Mouse (Mus musculus) neural tube, embryonic 15.5 days (tissue): Measurements from ENCODE around the gene Lrrc27. TPM values are rescaled to one million over a fixed set of nuclear protein-coding genes. Genes with fewer than 3 reads are reported as not detected.

Experiments
- ATAC-seq: fragments of 200-750 bp; cut with Nextera tagmentation; 2 replicates; pipeline ENCODE4 v1.8.0; 2017; ENCODE audit warnings: mild to moderate bottlenecking, moderate TSS enrichment, moderate library complexity; ENCODE audit not compliant: low FRiP score
- H3K27ac ChIP-seq: fragments of 300-500 bp; sonication (generic); replicated peaks from 2 replicates; pipeline ENCODE4 v1.5.1; 2015; ENCODE audit warnings: mild to moderate bottlenecking, inconsistent platforms
- H3K27me3 ChIP-seq: fragments of 300-500 bp; sonication (generic); replicated peaks from 2 replicates; pipeline ENCODE4 v1.6.1; 2015; ENCODE audit warnings: inconsistent platforms
- H3K36me3 ChIP-seq: fragments of 300-500 bp; sonication (generic); 2 replicates; pipeline ENCODE4 v1.6.1; 2015; ENCODE audit warnings: inconsistent platforms
- H3K4me1 ChIP-seq: fragments of 300-500 bp; sonication (generic); 2 replicates; pipeline ENCODE4 v1.6.1; 2015; ENCODE audit warnings: inconsistent platforms
- H3K4me2 ChIP-seq: fragments of 300-500 bp; sonication (generic); 2 replicates; pipeline ENCODE4 v1.6.1; 2015; ENCODE audit warnings: inconsistent platforms, mild to moderate bottlenecking, moderate library complexity
- H3K4me3 ChIP-seq: fragments of 300-500 bp; sonication (generic); replicated peaks from 2 replicates; pipeline ENCODE4 v1.5.1; 2015; ENCODE audit warnings: mild to moderate bottlenecking, inconsistent platforms
- H3K9ac ChIP-seq: fragments of 300-500 bp; sonication (generic); replicated peaks from 2 replicates; pipeline ENCODE4 v1.6.1; 2015; ENCODE audit warnings: mild to moderate bottlenecking, inconsistent platforms
- H3K9me3 ChIP-seq: fragments of 300-500 bp; sonication (generic); replicated peaks from 2 replicates; pipeline ENCODE4 v1.6.1; 2016; ENCODE audit warnings: inconsistent platforms
- WGBS: fragments of 180-500 bp; shearing (Covaris S2); methylation state at CpG from one replicate; pipeline ENCODE4 v1.1.7; 2015; ENCODE audit warnings: mixed read lengths; 5-methylcytosine and 5-hydroxymethylcytosine counted together
- polyA plus RNA-seq: library from polyadenylated mRNA; unstranded; fragments of >200 nt; fragmentation: Nextera tagmentation; extraction: Ambion mirVana; gene quantifications from 2 replicates; pipeline ENCODE4 v1.2.1, GENCODE M21; 2015

Lrrc27 gene
- 4.4 and 5.1 TPM in 2 replicates for polyA plus RNA-seq

GRCm38 (mm10) chr7:139212754-139213745 lies at the start of gene Lrrc27, which contains the start of gene Stk32c:
Gene Lrrc27 (plus strand): TSS chr7:139212988.
Gene Stk32c (minus strand): TSS chr7:139213307.
- H3K36me3 ChIP-seq, result no peaks in the 10 kb centered on the region
- no peaks in the 10 kb centered on the region for H3K27me3 ChIP-seq
- H3K4me1 ChIP-seq, result peaks cover 16% of the 10 kb centered on the region
- peak within 1 kb of the TSS; percentile 62 for H3K4me3 ChIP-seq
- H3K27ac ChIP-seq, result peak within 1 kb of the TSS; percentile 94
- peak; percentile 98 for ATAC-seq
- no peaks in the 10 kb centered on the region for H3K9me3 ChIP-seq
- WGBS, result 2% methylated on average over 53 of the region's 53 CpGs
- H3K9ac ChIP-seq, result peak within 1 kb of the TSS; percentile 69
- peak within 1 kb of the TSS; percentile 67 for H3K4me2 ChIP-seq

- Histone ChIP-seq H3K4me2 (no peak overlapping the region), H3K4me3 (no peak overlapping the region), H3K9me3 (peaks cover 7% of the 10 kb centered on the region; the same call in 1 of the 2 replicates), H3K36me3 (no peaks in the 10 kb centered on the region), H3K27ac (no peak overlapping the region), H3K9ac (no peak overlapping the region), H3K27me3 (no peaks in the 10 kb centered on the region), H3K4me1 (peaks cover 2% of the 10 kb centered on the region)
- ATAC-seq, result no peak
- 78% methylated on average over 5 of the region's 5 CpGs for WGBS
These were observed 48.4 kb upstream of the Lrrc27 start for GRCm38 (mm10) chr7:139164410-139164809.

- no peak overlapping the region for H3K4me3 ChIP-seq
- no peak for ATAC-seq
- no peak overlapping the region for H3K9ac ChIP-seq
- H3K4me1 ChIP-seq, result no peaks in the 10 kb centered on the region
- 68% methylated on average over 4 of the region's 4 CpGs for WGBS
- no peaks in the 10 kb centered on the region for H3K36me3 ChIP-seq
- peaks cover 7% of the 10 kb centered on the region; the same call in 1 of the 2 replicates for H3K9me3 ChIP-seq
- no peak overlapping the region for H3K4me2 ChIP-seq
- no peak overlapping the region for H3K27ac ChIP-seq
- no peaks in the 10 kb centered on the region for H3K27me3 ChIP-seq
These were observed 43.6 kb upstream of the Lrrc27 start for GRCm38 (mm10) chr7:139169143-139169542.

GRCm38 (mm10) chr7:139179299-139179698 lies 33.5 kb upstream of the Lrrc27 start:
- no peak overlapping the region for H3K27ac ChIP-seq
- WGBS, result 87% methylated on average over 5 of the region's 5 CpGs
- no peak overlapping the region for H3K9ac ChIP-seq
- H3K27me3 ChIP-seq, result no peaks in the 10 kb centered on the region
- no peak overlapping the region for H3K4me2 ChIP-seq
- no peaks in the 10 kb centered on the region for H3K36me3 ChIP-seq
- no peak for ATAC-seq
- H3K4me3 ChIP-seq, result no peak overlapping the region
- H3K9me3 ChIP-seq, result no peaks in the 10 kb centered on the region
- H3K4me1 ChIP-seq, result no peaks in the 10 kb centered on the region

GRCm38 (mm10) chr7:139180058-139180457 lies 32.7 kb upstream of the Lrrc27 start:
- no peaks in the 10 kb centered on the region for H3K36me3 ChIP-seq
- no peaks in the 10 kb centered on the region for H3K4me1 ChIP-seq
- ATAC-seq, result no peak
- WGBS, result 90% methylated on average over 3 of the region's 3 CpGs
- H3K4me2 ChIP-seq, result no peak overlapping the region
- no peaks in the 10 kb centered on the region for H3K27me3 ChIP-seq
- no peak overlapping the region for H3K9ac ChIP-seq
- no peak overlapping the region for H3K27ac ChIP-seq
- no peaks in the 10 kb centered on the region for H3K9me3 ChIP-seq
- H3K4me3 ChIP-seq, result no peak overlapping the region

- no peak for ATAC-seq
- 89% methylated on average over 4 of the region's 4 CpGs for WGBS
These were observed 28.4 kb upstream of the Lrrc27 start for GRCm38 (mm10) chr7:139184396-139184795.

GRCm38 (mm10) chr7:139184846-139185245 lies 27.9 kb upstream of the Lrrc27 start:
- Histone ChIP-seq H3K9me3 (no peaks in the 10 kb centered on the region), H3K4me1 (peaks cover 23% of the 10 kb centered on the region), H3K9ac (no peak overlapping the region), H3K27ac (no peak overlapping the region), H3K4me3 (no peak overlapping the region), H3K36me3 (no peaks in the 10 kb centered on the region), H3K27me3 (peaks cover 11% of the 10 kb centered on the region), H3K4me2 (no peak overlapping the region)
- ATAC-seq, result no peak
- 87% methylated on average over 7 of the region's 7 CpGs for WGBS

More at GRCm38 (mm10) chr7:139184396-139184795, 28.4 kb upstream of the Lrrc27 start:
- Histone ChIP-seq H3K4me2 (no peak overlapping the region), H3K9me3 (no peaks in the 10 kb centered on the region), H3K4me3 (no peak overlapping the region), H3K9ac (no peak overlapping the region), H3K27me3 (peaks cover 11% of the 10 kb centered on the region), H3K4me1 (peaks cover 23% of the 10 kb centered on the region), H3K36me3 (no peaks in the 10 kb centered on the region), H3K27ac (no peak overlapping the region)

GRCm38 (mm10) chr7:139185971-139186370 lies 26.8 kb upstream of the Lrrc27 start:
- Histone ChIP-seq H3K36me3 (no peaks in the 10 kb centered on the region), H3K4me3 (no peak overlapping the region), H3K9me3 (no peaks in the 10 kb centered on the region), H3K27ac (no peak overlapping the region), H3K9ac (no peak overlapping the region), H3K27me3 (peaks cover 11% of the 10 kb centered on the region), H3K4me2 (peak overlapping the region; percentile 90), H3K4me1 (peaks cover 23% of the 10 kb centered on the region)
- 41% methylated on average over 5 of the region's 5 CpGs for WGBS
- no peak for ATAC-seq

GRCm38 (mm10) chr7:139186436-139186835 lies 26.4 kb upstream of the Lrrc27 start:
- no peak overlapping the region for H3K27ac ChIP-seq
- no peak overlapping the region for H3K9ac ChIP-seq
- no peaks in the 10 kb centered on the region for H3K9me3 ChIP-seq
- no peak for ATAC-seq
- peaks cover 23% of the 10 kb centered on the region for H3K4me1 ChIP-seq
- H3K27me3 ChIP-seq, result peaks cover 11% of the 10 kb centered on the region
- H3K36me3 ChIP-seq, result no peaks in the 10 kb centered on the region
- H3K4me2 ChIP-seq, result peak overlapping the region; percentile 90
- H3K4me3 ChIP-seq, result no peak overlapping the region
- WGBS, result 67% methylated on average over 8 of the region's 8 CpGs

- Histone ChIP-seq H3K27me3 (peaks cover 11% of the 10 kb centered on the region), H3K4me2 (peak overlapping the region; percentile 90), H3K4me3 (peak overlapping the region; percentile 79), H3K9ac (peak overlapping the region; percentile 77), H3K27ac (peak overlapping the region; percentile 78; the same call in 1 of the 2 replicates), H3K36me3 (no peaks in the 10 kb centered on the region), H3K9me3 (no peaks in the 10 kb centered on the region), H3K4me1 (peaks cover 23% of the 10 kb centered on the region)
- ATAC-seq, result 0 out of 2 replicates have a peak, but pooled peaks have one; percentile 3
- 32% methylated on average over 7 of the region's 7 CpGs for WGBS
These were observed 25.5 kb upstream of the Lrrc27 start for GRCm38 (mm10) chr7:139187277-139187676.

- Histone ChIP-seq H3K4me1 (peaks cover 23% of the 10 kb centered on the region), H3K9me3 (no peaks in the 10 kb centered on the region), H3K4me3 (peak overlapping the region; percentile 79), H3K36me3 (no peaks in the 10 kb centered on the region), H3K27ac (peak overlapping the region; percentile 78), H3K27me3 (peaks cover 11% of the 10 kb centered on the region), H3K4me2 (peak overlapping the region; percentile 90), H3K9ac (peak overlapping the region; percentile 77)
- WGBS, result under 1% methylated on average over 91 of the region's 94 CpGs
- peak; percentile 94 for ATAC-seq
These were observed 24.8 kb upstream of the Lrrc27 start for GRCm38 (mm10) chr7:139187771-139188633.
